8 mouse cellular contexts compared by ENCODE assay signal in genomic region chr2:31087663-31088661, GRCm38 (mm10). TPM values are rescaled to one million over a fixed set of nuclear protein-coding genes. Genes with fewer than 3 reads are reported as not detected.
DNase-seq lines count a peak whose midpoint lies in the region; ATAC-seq and TF ChIP-seq lines count a peak whose summit lies in the region.

No protein-coding gene starts in this region.

- no peak for DNase-seq in forebrain, embryonic 10.5 days (ENCODE audit: extremely low spot score, low spot score)
- peak; percentile 58 for DNase-seq in embryo, embryonic 10.5 days (ENCODE audit: low spot score)
- peak; percentile 77 to 86 for DNase-seq in kidney, postnatal 4 days
- DNase-seq in lung, postnatal 36 days: peak; percentile 73
- peak; percentile 47 for DNase-seq in thymus, postnatal 4 days

- H3K27ac ChIP-seq in forebrain, embryonic 10.5 days: peak overlapping the region; percentile 76
- no peak overlapping the region for H3K27ac ChIP-seq in forebrain, embryonic 15.5 days (replicated peaks)
- peak overlapping the region; percentile 72 for H3K27ac ChIP-seq in heart, embryonic 16.5 days (ENCODE audit: low read length)

- H3K4me1 ChIP-seq in forebrain, embryonic 10.5 days: peaks cover 49% of the 10 kb centered on the region
- peaks cover 6% of the 10 kb centered on the region for H3K4me1 ChIP-seq in forebrain, embryonic 15.5 days
- H3K4me1 ChIP-seq in E14TG2a.4 (replicated peaks; ENCODE audit: low read depth, low read length): peaks cover 97% of the 10 kb centered on the region
- H3K4me1 ChIP-seq in heart, embryonic 16.5 days (ENCODE audit: control insufficient read depth, insufficient read depth, low read length): peaks cover 23% of the 10 kb centered on the region

- no peak overlapping the region for H3K9ac ChIP-seq in forebrain, embryonic 15.5 days (replicated peaks)
- H3K9ac ChIP-seq in heart, embryonic 16.5 days (ENCODE audit: low read length): no peak overlapping the region

- 30% methylated on average over 11 of the region's 11 CpGs for WGBS in forebrain, embryonic 10.5 days
- 38% methylated on average over 11 of the region's 11 CpGs for WGBS in forebrain, embryonic 15.5 days
- 30% methylated on average over 11 of the region's 11 CpGs for WGBS in heart, embryonic 16.5 days

- no peak overlapping the region for H3K4me3 ChIP-seq in forebrain, embryonic 10.5 days
- H3K4me3 ChIP-seq in forebrain, embryonic 15.5 days: no peak overlapping the region
- H3K4me3 ChIP-seq in E14TG2a.4 (replicated peaks; ENCODE audit: low read length): peak overlapping the region; percentile 53
- H3K4me3 ChIP-seq in heart, embryonic 16.5 days (ENCODE audit: low read length): no peak overlapping the region

- no peak overlapping the region for H3K4me2 ChIP-seq in forebrain, embryonic 15.5 days (replicated peaks)
- H3K4me2 ChIP-seq in heart, embryonic 16.5 days (ENCODE audit: low read depth, low read length): peak overlapping the region; percentile 24

- TF ChIP-seq CTCF in E14TG2a.4 (conservative IDR thresholded peaks at IDR 0.05; ENCODE audit: low read length): no peak

- H3K9me3 ChIP-seq in forebrain, embryonic 10.5 days: peaks cover 5% of the 10 kb centered on the region; the same call in 1 of the 2 replicates
- H3K9me3 ChIP-seq in forebrain, embryonic 15.5 days: no peaks in the 10 kb centered on the region
- no peaks in the 10 kb centered on the region for H3K9me3 ChIP-seq in E14TG2a.4 (ENCODE audit: low read length)
- peaks cover 6% of the 10 kb centered on the region for H3K9me3 ChIP-seq in heart, embryonic 16.5 days (replicated peaks; ENCODE audit: control insufficient read depth, low read length)

- no peaks in the 10 kb centered on the region for H3K27me3 ChIP-seq in forebrain, embryonic 10.5 days (ENCODE audit: poor library complexity, severe bottlenecking)
- no peaks in the 10 kb centered on the region for H3K27me3 ChIP-seq in forebrain, embryonic 15.5 days
- H3K27me3 ChIP-seq in E14TG2a.4 (ENCODE audit: insufficient read depth, low read length): no peaks in the 10 kb centered on the region
- no peaks in the 10 kb centered on the region for H3K27me3 ChIP-seq in heart, embryonic 16.5 days (ENCODE audit: control insufficient read depth, insufficient read depth, low read length)

- peaks cover 21% of the 10 kb centered on the region for H3K36me3 ChIP-seq in forebrain, embryonic 10.5 days (replicated peaks)
- peaks cover 6% of the 10 kb centered on the region for H3K36me3 ChIP-seq in forebrain, embryonic 15.5 days
- peaks cover 68% of the 10 kb centered on the region for H3K36me3 ChIP-seq in E14TG2a.4 (ENCODE audit: insufficient read depth, low read length)
- peaks cover 13% of the 10 kb centered on the region for H3K36me3 ChIP-seq in heart, embryonic 16.5 days (ENCODE audit: control insufficient read depth, insufficient read depth)

- ATAC-seq in forebrain, embryonic 15.5 days (replicated peaks): no peak
- ATAC-seq in heart, embryonic 16.5 days (replicated peaks; ENCODE audit: extremely low read depth, insufficient read depth, low FRiP score): peak; percentile 52

RNA-seq across cellular contexts. Expression of gene Fnbp1, which starts 53.8 kb away (rescaled TPM):
- 12.5 and 13.3 TPM in 2 replicates for polyA plus RNA-seq in forebrain, embryonic 10.5 days (2016; fragmentation: Nextera tagmentation; extraction: Ambion mirVana)
- 16.5 and 19.4 TPM in 2 replicates for polyA plus RNA-seq in forebrain, embryonic 15.5 days (2015; fragmentation: Nextera tagmentation; extraction: Ambion mirVana)
- 20.3 and 23.7 TPM in 2 replicates for polyA plus RNA-seq in heart, embryonic 16.5 days (2015; fragmentation: Nextera tagmentation; extraction: Ambion mirVana)
